9 mouse cellular contexts compared by ENCODE assay signal in the genomic region with DNA sequence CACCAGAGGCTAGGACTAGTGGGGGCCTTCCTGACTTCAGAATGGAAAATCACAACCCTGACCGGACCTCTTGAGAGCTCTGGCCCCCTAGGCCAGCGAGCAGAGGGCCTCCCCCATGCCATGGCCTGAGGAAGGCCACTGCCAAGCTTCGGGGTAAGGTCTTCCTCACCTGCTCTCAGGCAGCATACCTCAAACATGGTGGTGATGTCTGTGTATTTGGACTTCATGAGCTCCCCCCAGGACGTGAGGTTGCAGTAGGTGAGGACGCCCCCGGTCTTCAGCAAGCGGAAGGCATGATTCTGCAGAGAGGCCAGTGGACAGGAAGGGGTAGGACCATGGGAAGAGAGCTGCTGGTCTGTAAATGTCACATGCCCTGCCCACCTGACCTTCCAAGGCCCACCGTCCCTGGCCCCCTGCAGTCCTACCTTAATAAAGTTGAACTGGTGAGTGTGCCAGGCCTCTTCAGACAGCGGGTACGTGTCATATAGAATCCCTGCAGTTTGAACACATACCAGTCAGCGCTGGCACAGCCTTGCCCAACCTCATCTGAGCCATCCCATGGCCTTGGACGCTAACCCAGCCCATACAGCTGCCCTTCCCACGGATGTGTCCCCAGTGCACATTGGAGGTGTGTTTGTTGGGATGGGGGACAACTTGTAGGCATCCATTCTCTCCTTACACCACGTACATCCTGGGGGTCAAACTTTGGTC. TPM values are rescaled to one million over a fixed set of nuclear protein-coding genes. Genes with fewer than 3 reads are reported as not detected.
DNase-seq lines count a peak whose midpoint lies in the region; ATAC-seq and TF ChIP-seq lines count a peak whose summit lies in the region.
"Had no signal": no experiment of that assay in that cellular context is flagged by ENCODE, and none has a peak within 500 bp of the region (broad histone marks: within the 10 kb centered on the region; RNA-seq: fewer than 3 reads in every experiment).

No protein-coding gene starts in this region.

- no peak overlapping the region for H3K27ac ChIP-seq in forebrain, embryonic 13.5 days
- H3K27ac ChIP-seq in forebrain, postnatal 0 days (ENCODE audit: low read depth, low read length): no peak overlapping the region
- no peak overlapping the region for H3K27ac ChIP-seq in midbrain, embryonic 10.5 days (replicated peaks)
- H3K27ac ChIP-seq in midbrain, embryonic 14.5 days (replicated peaks; ENCODE audit: low read depth, low read length): no peak overlapping the region
- H3K27ac ChIP-seq in hindbrain, embryonic 14.5 days: no peak overlapping the region
- no peak overlapping the region for H3K27ac ChIP-seq in neural tube, embryonic 12.5 days
- H3K27ac ChIP-seq: forebrain, embryonic 15.5 days had no signal

- no peak for TF ChIP-seq CTCF in forebrain, postnatal 0 days (IDR thresholded peaks at IDR 0.05; ENCODE audit: low read depth)

- H3K9ac ChIP-seq in forebrain, embryonic 13.5 days: no peak overlapping the region
- no peak overlapping the region for H3K9ac ChIP-seq in forebrain, postnatal 0 days
- H3K9ac ChIP-seq in midbrain, embryonic 14.5 days (replicated peaks; ENCODE audit: low read length): no peak overlapping the region
- no peak overlapping the region for H3K9ac ChIP-seq in hindbrain, embryonic 14.5 days
- H3K9ac ChIP-seq in neural tube, embryonic 12.5 days: 0 out of 2 replicates have a peak overlapping the region, but pooled peaks have one; percentile 67
- H3K9ac ChIP-seq: forebrain, embryonic 15.5 days had no signal

- H3K9me3 ChIP-seq in forebrain, embryonic 13.5 days (replicated peaks): no peaks in the 10 kb centered on the region
- H3K9me3 ChIP-seq in forebrain, postnatal 0 days (ENCODE audit: low read length): no peaks in the 10 kb centered on the region
- no peaks in the 10 kb centered on the region for H3K9me3 ChIP-seq in midbrain, embryonic 10.5 days (replicated peaks)
- H3K9me3 ChIP-seq in midbrain, embryonic 14.5 days (ENCODE audit: control insufficient read depth, low read length): no peaks in the 10 kb centered on the region
- no peaks in the 10 kb centered on the region for H3K9me3 ChIP-seq in hindbrain, embryonic 14.5 days (ENCODE audit: control insufficient read depth, low read length)
- no peaks in the 10 kb centered on the region for H3K9me3 ChIP-seq in neural tube, embryonic 12.5 days
- H3K9me3 ChIP-seq: forebrain, embryonic 15.5 days had no signal

- peaks cover 54% of the 10 kb centered on the region for H3K36me3 ChIP-seq in forebrain, embryonic 13.5 days (ENCODE audit: poor library complexity, severe bottlenecking)
- H3K36me3 ChIP-seq in forebrain, postnatal 0 days (ENCODE audit: insufficient read depth): peaks cover 38% of the 10 kb centered on the region
- peaks cover 57% of the 10 kb centered on the region for H3K36me3 ChIP-seq in midbrain, embryonic 10.5 days
- H3K36me3 ChIP-seq in midbrain, embryonic 14.5 days (ENCODE audit: control insufficient read depth, insufficient read depth, low read length): peaks cover 49% of the 10 kb centered on the region
- H3K36me3 ChIP-seq in hindbrain, embryonic 14.5 days (replicated peaks; ENCODE audit: control insufficient read depth, insufficient read depth): peaks cover 53% of the 10 kb centered on the region
- peaks cover 51% of the 10 kb centered on the region for H3K36me3 ChIP-seq in neural tube, embryonic 12.5 days

- no peak for DNase-seq in forebrain, postnatal 0 days
- DNase-seq in midbrain, embryonic 10.5 days (ENCODE audit: low spot score): no peak
- DNase-seq in midbrain, embryonic 14.5 days: no peak
- DNase-seq in hindbrain, embryonic 14.5 days (ENCODE audit: low spot score): no peak
- DNase-seq in right cerebral cortex, postnatal 4 days: no peak

- no peaks in the 10 kb centered on the region for H3K27me3 ChIP-seq in forebrain, embryonic 13.5 days
- no peaks in the 10 kb centered on the region for H3K27me3 ChIP-seq in forebrain, postnatal 0 days (ENCODE audit: insufficient read depth, low read length)
- no peaks in the 10 kb centered on the region for H3K27me3 ChIP-seq in midbrain, embryonic 10.5 days (ENCODE audit: low read depth, poor library complexity, severe bottlenecking)
- no peaks in the 10 kb centered on the region for H3K27me3 ChIP-seq in midbrain, embryonic 14.5 days (ENCODE audit: control insufficient read depth, insufficient read depth, low read length)
- no peaks in the 10 kb centered on the region for H3K27me3 ChIP-seq in hindbrain, embryonic 14.5 days (ENCODE audit: control insufficient read depth, insufficient read depth, low read length)
- H3K27me3 ChIP-seq in neural tube, embryonic 12.5 days (replicated peaks): no peaks in the 10 kb centered on the region
- H3K27me3 ChIP-seq: forebrain, embryonic 15.5 days had no signal

- no peak overlapping the region for H3K4me3 ChIP-seq in forebrain, embryonic 13.5 days
- H3K4me3 ChIP-seq in forebrain, postnatal 0 days (ENCODE audit: low read depth, low read length): no peak overlapping the region
- H3K4me3 ChIP-seq in midbrain, embryonic 10.5 days: peak overlapping the region; percentile 63
- H3K4me3 ChIP-seq in midbrain, embryonic 14.5 days (replicated peaks; ENCODE audit: low read depth, low read length): no peak overlapping the region
- H3K4me3 ChIP-seq in hindbrain, embryonic 14.5 days (replicated peaks; ENCODE audit: low read length): no peak overlapping the region
- H3K4me3 ChIP-seq in neural tube, embryonic 12.5 days: no peak overlapping the region

- peaks cover 35% of the 10 kb centered on the region for H3K4me1 ChIP-seq in forebrain, embryonic 13.5 days
- 0 out of 2 replicates have a peak, but pooled peaks cover 8% of the 10 kb centered on the region for H3K4me1 ChIP-seq in forebrain, postnatal 0 days (ENCODE audit: insufficient read depth)
- peaks cover 57% of the 10 kb centered on the region for H3K4me1 ChIP-seq in midbrain, embryonic 10.5 days
- H3K4me1 ChIP-seq in midbrain, embryonic 14.5 days (ENCODE audit: control insufficient read depth, insufficient read depth, low read length): peaks cover 23% of the 10 kb centered on the region
- H3K4me1 ChIP-seq in hindbrain, embryonic 14.5 days (replicated peaks; ENCODE audit: control insufficient read depth, insufficient read depth, low read length): peaks cover 18% of the 10 kb centered on the region
- H3K4me1 ChIP-seq in neural tube, embryonic 12.5 days: peaks cover 38% of the 10 kb centered on the region

- no peak for ATAC-seq in forebrain, embryonic 13.5 days
- ATAC-seq in forebrain, postnatal 0 days: no peak
- no peak for ATAC-seq in midbrain, embryonic 14.5 days (ENCODE audit: low FRiP score, low TSS enrichment)
- ATAC-seq in hindbrain, embryonic 14.5 days (ENCODE audit: low FRiP score): no peak
- ATAC-seq in neural tube, embryonic 12.5 days (ENCODE audit: low FRiP score, low read depth): no peak
- no peak for ATAC-seq in inflammation-experienced regulatory T-cells, adult 6 months
- ATAC-seq: forebrain, embryonic 15.5 days had no signal

- H3K4me2 ChIP-seq in forebrain, embryonic 13.5 days: peak overlapping the region; percentile 81
- no peak overlapping the region for H3K4me2 ChIP-seq in forebrain, postnatal 0 days (ENCODE audit: low read depth)
- H3K4me2 ChIP-seq in midbrain, embryonic 14.5 days (ENCODE audit: low read length): no peak overlapping the region; the same call in 1 of the 2 replicates
- peak overlapping the region; percentile 86 for H3K4me2 ChIP-seq in hindbrain, embryonic 14.5 days (replicated peaks)
- peak overlapping the region; percentile 88 for H3K4me2 ChIP-seq in neural tube, embryonic 12.5 days (replicated peaks)

- 94% methylated on average over 14 of the region's 14 CpGs for WGBS in forebrain, embryonic 13.5 days
- WGBS in forebrain, postnatal 0 days: 94% methylated on average over 14 of the region's 14 CpGs
- WGBS in midbrain, embryonic 10.5 days: 93% methylated on average over 14 of the region's 14 CpGs
- WGBS in midbrain, embryonic 14.5 days: 94% methylated on average over 14 of the region's 14 CpGs
- WGBS in hindbrain, embryonic 14.5 days: 94% methylated on average over 14 of the region's 14 CpGs
- WGBS in neural tube, embryonic 12.5 days: 92% methylated on average over 14 of the region's 14 CpGs

RNA-seq across cellular contexts. Expression of gene Gamt, which starts 1.9 kb away (rescaled TPM):
- polyA plus RNA-seq in forebrain, embryonic 13.5 days (2015; fragmentation: Nextera tagmentation; extraction: Ambion mirVana): 18.2 and 18.3 TPM in 2 replicates
- 15.2 and 18.2 TPM in 2 replicates for total RNA-seq in forebrain, postnatal 0 days (2014; rRNA removed)
- polyA plus RNA-seq in forebrain, postnatal 0 days (2015; fragmentation: Nextera tagmentation; extraction: Ambion mirVana): 20.8 and 21.8 TPM in 2 replicates
- 32.5 and 35.5 TPM in 2 replicates for polyA plus RNA-seq in midbrain, embryonic 10.5 days (2016; fragmentation: Nextera tagmentation; extraction: Ambion mirVana)
- 15.1 and 16.7 TPM in 2 replicates for polyA plus RNA-seq in midbrain, embryonic 14.5 days (2014; fragmentation: Nextera tagmentation; extraction: Ambion mirVana)
- 17.3 and 24.3 TPM in 2 replicates for polyA plus RNA-seq in hindbrain, embryonic 14.5 days (2014; fragmentation: Nextera tagmentation; extraction: Ambion mirVana)
- polyA plus RNA-seq in neural tube, embryonic 12.5 days (2016; fragmentation: Nextera tagmentation; extraction: Ambion mirVana): 37.9 and 38.6 TPM in 2 replicates
- polyA plus RNA-seq in inflammation-experienced regulatory T-cells, adult 6 months (2017; shearing (Covaris generic)): 1 to 10 TPM in 1 of 3 experiments, under 1 TPM in 2; 0.67 to 1.7 (median 0.75) TPM

RNA-seq across cellular contexts. Expression of gene Dazap1, which starts 2.4 kb away (rescaled TPM):
- polyA plus RNA-seq in forebrain, embryonic 13.5 days (2015; fragmentation: Nextera tagmentation; extraction: Ambion mirVana): 61.7 and 64.9 TPM in 2 replicates
- 120 and 122 TPM in 2 replicates for total RNA-seq in forebrain, postnatal 0 days (2014; rRNA removed)
- polyA plus RNA-seq in forebrain, postnatal 0 days (2015; fragmentation: Nextera tagmentation; extraction: Ambion mirVana): 42.4 and 46.1 TPM in 2 replicates
- polyA plus RNA-seq in midbrain, embryonic 10.5 days (2016; fragmentation: Nextera tagmentation; extraction: Ambion mirVana): 43.7 and 50.6 TPM in 2 replicates
- polyA plus RNA-seq in midbrain, embryonic 14.5 days (2014; fragmentation: Nextera tagmentation; extraction: Ambion mirVana): 42.5 and 49.3 TPM in 2 replicates
- polyA plus RNA-seq in hindbrain, embryonic 14.5 days (2014; fragmentation: Nextera tagmentation; extraction: Ambion mirVana): 35.2 and 36.3 TPM in 2 replicates
- 66.6 TPM in 2 replicates for polyA plus RNA-seq in neural tube, embryonic 12.5 days (2016; fragmentation: Nextera tagmentation; extraction: Ambion mirVana)
- polyA plus RNA-seq in inflammation-experienced regulatory T-cells, adult 6 months (2017; shearing (Covaris generic)): 10 to 100 TPM; 12.3 to 14.4 (median 14.0) TPM

RNA-seq across cellular contexts. Expression of gene Ndufs7, which starts 10.0 kb away (rescaled TPM):
- 267 and 274 TPM in 2 replicates for polyA plus RNA-seq in forebrain, embryonic 13.5 days (2015; fragmentation: Nextera tagmentation; extraction: Ambion mirVana)
- 162 and 212 TPM in 2 replicates for total RNA-seq in forebrain, postnatal 0 days (2014; rRNA removed)
- polyA plus RNA-seq in forebrain, postnatal 0 days (2015; fragmentation: Nextera tagmentation; extraction: Ambion mirVana): 343 and 394 TPM in 2 replicates
- 288 and 314 TPM in 2 replicates for polyA plus RNA-seq in midbrain, embryonic 10.5 days (2016; fragmentation: Nextera tagmentation; extraction: Ambion mirVana)
- polyA plus RNA-seq in midbrain, embryonic 14.5 days (2014; fragmentation: Nextera tagmentation; extraction: Ambion mirVana): 274 and 323 TPM in 2 replicates
- polyA plus RNA-seq in hindbrain, embryonic 14.5 days (2014; fragmentation: Nextera tagmentation; extraction: Ambion mirVana): 303 and 341 TPM in 2 replicates
- polyA plus RNA-seq in neural tube, embryonic 12.5 days (2016; fragmentation: Nextera tagmentation; extraction: Ambion mirVana): 214 and 227 TPM in 2 replicates
- polyA plus RNA-seq in inflammation-experienced regulatory T-cells, adult 6 months (2017; shearing (Covaris generic)): 100 to 1,000 TPM; 183 to 267 (median 228) TPM

RNA-seq across cellular contexts. Expression of gene Mum1, which starts 32.7 kb away (rescaled TPM):
- polyA plus RNA-seq in forebrain, embryonic 13.5 days (2015; fragmentation: Nextera tagmentation; extraction: Ambion mirVana): 62.1 and 64.7 TPM in 2 replicates
- 57.6 and 60.7 TPM in 2 replicates for total RNA-seq in forebrain, postnatal 0 days (2014; rRNA removed)
- 41.1 and 50.4 TPM in 2 replicates for polyA plus RNA-seq in forebrain, postnatal 0 days (2015; fragmentation: Nextera tagmentation; extraction: Ambion mirVana)
- 154 and 166 TPM in 2 replicates for polyA plus RNA-seq in midbrain, embryonic 10.5 days (2016; fragmentation: Nextera tagmentation; extraction: Ambion mirVana)
- 51.5 and 65.4 TPM in 2 replicates for polyA plus RNA-seq in midbrain, embryonic 14.5 days (2014; fragmentation: Nextera tagmentation; extraction: Ambion mirVana)
- polyA plus RNA-seq in hindbrain, embryonic 14.5 days (2014; fragmentation: Nextera tagmentation; extraction: Ambion mirVana): 29.0 and 32.9 TPM in 2 replicates
- polyA plus RNA-seq in neural tube, embryonic 12.5 days (2016; fragmentation: Nextera tagmentation; extraction: Ambion mirVana): 52.1 and 54.6 TPM in 2 replicates
- 10 to 100 TPM; 57.7 to 85.1 (median 67.4) TPM for polyA plus RNA-seq in inflammation-experienced regulatory T-cells, adult 6 months (2017; shearing (Covaris generic))

RNA-seq across cellular contexts. Expression of gene Rps15, which starts 33.3 kb away (rescaled TPM):
- polyA plus RNA-seq in forebrain, embryonic 13.5 days (2015; fragmentation: Nextera tagmentation; extraction: Ambion mirVana): 805 and 828 TPM in 2 replicates
- 1,181 and 1,718 TPM in 2 replicates for total RNA-seq in forebrain, postnatal 0 days (2014; rRNA removed)
- polyA plus RNA-seq in forebrain, postnatal 0 days (2015; fragmentation: Nextera tagmentation; extraction: Ambion mirVana): 681 and 897 TPM in 2 replicates
- 889 and 1,053 TPM in 2 replicates for polyA plus RNA-seq in midbrain, embryonic 10.5 days (2016; fragmentation: Nextera tagmentation; extraction: Ambion mirVana)
- polyA plus RNA-seq in midbrain, embryonic 14.5 days (2014; fragmentation: Nextera tagmentation; extraction: Ambion mirVana): 622 and 707 TPM in 2 replicates
- 570 and 649 TPM in 2 replicates for polyA plus RNA-seq in hindbrain, embryonic 14.5 days (2014; fragmentation: Nextera tagmentation; extraction: Ambion mirVana)
- 643 and 654 TPM in 2 replicates for polyA plus RNA-seq in neural tube, embryonic 12.5 days (2016; fragmentation: Nextera tagmentation; extraction: Ambion mirVana)
- polyA plus RNA-seq in inflammation-experienced regulatory T-cells, adult 6 months (2017; shearing (Covaris generic)): 1,000 to 10,000 TPM in 2 of 3 experiments, 100 to 1,000 TPM in 1; 970 to 1,806 (median 1,658) TPM

Comparison
In these comparisons a context has a peak if more than half of its experiments do, and no peak if none do; other contexts are left out.
1. H3K4me2 ChIP-seq: peak in forebrain, embryonic 13.5 days (single experiment), hindbrain, embryonic 14.5 days (single experiment) and neural tube, embryonic 12.5 days (single experiment); none in forebrain, postnatal 0 days (single experiment) and midbrain, embryonic 14.5 days (single experiment).